Mouse (Mus musculus) megakaryocyte, embryonic 14.5 days (primary cell): ENCODE results near the gene Cldn7.
"Not testable (repeated sequence)": the region's sequence is repeated elsewhere in the genome, so short reads cannot be mapped to it uniquely, and the experiment has no call there.

ENCODE experiments used
- FLI1 ChIP-seq: IDR thresholded peaks from 2 replicates; pipeline ENCODE4 v1.6.1; 2012; ENCODE audit warnings: low read length, inconsistent platforms, mixed read lengths
- GATA1 ChIP-seq: IDR thresholded peaks from 3 replicates; pipeline ENCODE4 v1.6.1; 2012; ENCODE audit warnings: mixed read lengths, low read length, inconsistent platforms, borderline replicate concordance

DNA sequence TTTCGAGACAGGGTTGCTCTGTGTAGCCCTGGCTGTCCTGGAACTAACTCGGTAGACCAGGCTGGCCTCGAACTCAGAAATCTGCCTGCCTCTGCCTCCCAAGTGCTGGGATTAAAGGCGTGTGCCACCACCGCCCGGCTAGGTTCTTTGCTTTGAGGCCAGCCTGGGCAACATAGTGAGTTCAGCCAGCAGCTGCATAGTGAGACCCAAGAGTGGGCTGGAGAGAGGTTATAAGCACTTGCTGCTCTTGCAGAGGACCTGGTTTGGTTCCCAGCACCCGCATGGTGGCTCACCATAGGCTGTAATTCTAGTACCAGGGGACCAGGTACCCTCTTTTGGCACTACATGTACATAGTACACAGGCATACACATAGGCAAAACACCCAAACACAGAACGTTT is 34.4 kb upstream of the Cldn7 start:
- not testable (repeated sequence) for TF ChIP-seq GATA1, FLI1
